Mouse (Mus musculus) spleen, postnatal 10 days (tissue): ENCODE measurements around the gene Me1.

Source experiments
- DNase-seq, 2 experiments: peaks; one replicate each; pipeline ENCODE4 v3.0.0; 2021 to 2022; ENCODE audit warnings: low spot score in 2 of 2

The Me1 gene

DNA sequence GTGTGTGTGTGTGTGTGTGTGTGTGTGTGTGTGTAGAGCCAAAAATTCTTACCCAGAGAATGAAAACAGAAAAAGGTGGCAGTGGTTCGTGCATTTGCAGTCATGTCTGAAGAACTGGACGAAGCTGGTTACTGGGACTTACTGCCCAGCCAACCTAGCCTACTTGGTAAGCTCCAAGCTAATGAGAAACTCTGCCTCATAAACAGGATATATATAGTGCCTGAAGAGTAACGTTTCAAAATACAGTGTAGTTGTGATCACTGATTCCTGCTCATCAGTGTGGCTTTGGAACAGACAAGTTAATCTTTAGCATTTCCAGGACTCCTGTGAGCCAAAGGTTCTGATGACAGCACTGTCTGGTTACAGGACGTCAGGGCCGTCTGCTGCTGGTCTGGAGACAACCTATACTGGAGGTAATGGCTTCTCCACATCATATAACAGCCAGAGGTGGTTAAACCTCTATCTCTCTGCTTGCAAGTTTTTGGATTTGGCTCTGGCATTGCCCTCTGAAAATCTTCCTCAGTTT is 146.1 kb downstream of the Me1 start:
- DNase-seq, result no peak

DNA sequence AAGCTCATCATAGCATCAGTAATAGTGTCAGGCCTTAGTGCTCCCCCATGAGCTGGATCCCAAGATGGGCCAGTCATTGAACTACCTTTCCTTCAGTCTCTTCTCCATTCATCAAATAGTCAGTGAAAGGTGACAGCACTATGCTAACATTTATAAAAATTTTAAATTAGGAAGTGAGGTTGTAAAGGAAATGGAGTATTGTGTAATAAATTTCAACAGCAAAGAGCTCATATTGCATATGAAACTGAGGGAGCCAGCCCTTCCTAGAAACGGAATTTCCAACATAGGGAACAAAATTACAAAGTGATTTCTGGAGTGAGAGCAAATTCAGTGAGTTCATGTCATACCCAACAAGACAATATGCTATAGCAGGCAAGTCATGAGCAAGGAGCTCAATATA is 151.2 kb downstream of the Me1 start:
- no peak for DNase-seq

DNA sequence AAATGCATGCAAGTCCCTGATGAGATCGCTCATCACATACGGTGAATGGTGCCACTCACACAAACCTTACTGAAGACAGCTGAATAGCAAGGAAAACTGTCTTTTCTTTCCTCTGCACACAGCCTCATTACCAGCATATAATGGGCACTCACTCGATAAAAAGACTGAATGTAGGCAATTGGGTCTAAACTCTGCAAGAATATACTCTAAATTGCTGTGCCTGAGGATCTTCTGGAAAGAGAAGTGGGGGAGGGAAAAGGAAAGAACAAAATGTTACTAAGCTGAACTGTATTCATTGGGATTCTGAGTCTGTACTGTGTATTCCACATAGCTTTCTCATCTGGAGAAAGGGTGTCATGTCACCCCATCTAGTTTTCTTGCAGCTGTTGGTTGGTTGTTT is 152.3 kb downstream of the Me1 start:
- no peak for DNase-seq

DNA sequence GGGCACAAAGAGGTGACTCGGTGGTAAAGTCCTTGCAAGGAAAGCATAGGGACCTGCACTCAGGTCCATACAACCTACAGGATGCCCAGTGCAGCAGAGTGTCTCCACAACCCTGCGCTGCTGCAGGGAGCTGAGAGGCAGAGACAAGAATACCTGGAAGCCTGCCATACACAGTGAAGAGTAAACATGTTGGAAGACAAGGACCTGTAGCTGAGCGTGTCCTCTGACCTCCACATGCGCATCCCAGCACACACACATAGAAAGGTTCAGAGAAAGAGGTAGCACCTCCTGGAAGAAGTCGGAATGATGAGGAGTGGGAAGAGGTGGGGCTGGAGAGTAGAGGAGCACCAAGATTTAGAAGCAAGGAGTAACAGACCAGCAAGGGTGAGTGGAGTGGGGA is 161.7 kb downstream of the Me1 start:
- DNase-seq, result no peak
